Mouse (Mus musculus) cerebellum, adult 9-11 months (tissue): ENCODE results near the gene Col13a1.

ENCODE experiments used
- DNase-seq: peaks from one replicate; pipeline ENCODE4 v3.0.0; 2022

The Col13a1 gene

GRCm38 (mm10) chr10:61826753-61827435, 152.0 kb downstream of the Col13a1 start:
- DNase-seq, result no peak

DNA sequence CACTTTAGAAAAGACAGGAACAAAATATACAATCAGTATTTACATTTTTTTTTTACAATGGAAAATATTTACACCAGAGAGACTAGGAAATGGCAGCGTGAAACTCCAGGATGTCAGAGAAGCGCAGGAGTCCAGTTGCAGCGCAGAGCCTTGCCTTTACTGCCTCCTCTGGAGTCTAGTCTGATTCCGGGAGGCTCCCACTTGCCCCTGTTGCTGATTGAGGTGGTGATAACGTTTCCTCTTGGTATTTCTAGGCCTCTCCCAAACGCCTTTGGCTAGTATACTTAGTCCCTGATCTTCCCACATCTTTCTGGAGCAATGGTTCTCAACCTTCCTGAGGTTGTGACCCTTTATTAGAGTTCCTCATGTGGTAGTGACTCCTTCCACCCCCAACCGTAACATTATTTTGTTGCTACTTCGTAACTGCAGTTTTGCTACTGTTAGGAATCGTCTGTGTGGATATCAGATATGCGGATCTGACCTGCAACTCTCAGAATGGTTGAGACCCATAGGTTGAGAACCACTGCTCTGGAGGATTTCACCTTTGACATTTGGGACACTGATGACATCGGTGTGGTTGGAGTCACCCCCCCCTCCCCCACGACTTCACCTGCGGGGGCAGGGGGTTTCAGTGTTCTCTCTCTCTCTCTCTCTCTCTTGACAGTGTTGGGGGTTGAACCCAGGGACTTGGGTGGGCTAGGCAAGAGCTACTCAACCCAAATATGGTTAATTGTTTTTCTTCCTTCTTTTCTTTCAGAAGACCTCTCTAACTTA, 152.7 kb downstream of the Col13a1 start:
- DNase-seq, result no peak

- no peak for DNase-seq
Measured at GRCm38 (mm10) chr10:61825536-61825935, 153.4 kb downstream of the Col13a1 start.

DNA sequence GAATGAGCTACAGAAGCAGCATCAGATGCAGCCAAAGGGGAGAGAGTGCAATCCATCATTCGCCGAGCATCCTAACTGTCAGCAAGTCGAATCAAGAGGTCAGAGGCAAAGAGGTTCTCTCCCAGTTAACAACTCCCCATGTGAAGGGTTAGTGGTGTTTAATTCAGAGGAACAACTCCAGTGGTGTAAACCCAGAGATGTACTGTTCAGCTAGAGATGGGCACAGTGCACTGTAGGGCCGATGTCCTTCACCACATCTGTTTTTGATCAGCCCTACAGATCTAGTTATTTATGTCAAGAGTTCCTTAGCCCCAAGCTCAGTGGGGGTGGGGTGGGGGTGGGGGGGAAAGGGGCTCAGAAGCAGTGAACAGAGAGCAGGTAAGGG, 155.2 kb downstream of the Col13a1 start:
- no peak for DNase-seq

GRCm38 (mm10) chr10:61822968-61823730, 155.8 kb downstream of the Col13a1 start:
- no peak for DNase-seq

GRCm38 (mm10) chr10:61820050-61820449, 158.9 kb downstream of the Col13a1 start:
- no peak for DNase-seq

DNA sequence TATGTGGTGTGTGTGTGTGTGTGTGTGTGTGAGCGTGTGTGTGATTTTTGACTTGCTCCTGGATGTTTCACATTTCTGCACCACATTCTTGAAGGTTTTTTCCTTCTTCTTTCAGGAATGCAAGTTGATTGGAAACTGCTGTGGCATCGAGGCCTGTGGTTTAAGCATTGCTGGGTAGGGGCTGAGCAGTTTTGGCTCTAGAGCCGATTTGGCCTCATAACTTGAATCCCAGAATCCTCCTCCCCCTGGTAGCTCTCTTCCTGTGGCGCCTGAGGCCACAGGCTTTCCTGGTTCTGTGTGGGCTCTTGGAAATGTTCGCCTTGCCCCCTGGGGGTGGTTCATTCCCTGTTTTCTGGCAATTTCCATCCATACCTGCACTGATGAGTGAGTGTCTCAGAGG, 166.9 kb downstream of the Col13a1 start:
- no peak for DNase-seq

GRCm38 (mm10) chr10:61798133-61798576, 180.8 kb downstream of the Col13a1 start:
- DNase-seq, result no peak

- DNase-seq, result no peak
Measured at GRCm38 (mm10) chr10:61795458-61795857, 183.4 kb downstream of the Col13a1 start.

DNA sequence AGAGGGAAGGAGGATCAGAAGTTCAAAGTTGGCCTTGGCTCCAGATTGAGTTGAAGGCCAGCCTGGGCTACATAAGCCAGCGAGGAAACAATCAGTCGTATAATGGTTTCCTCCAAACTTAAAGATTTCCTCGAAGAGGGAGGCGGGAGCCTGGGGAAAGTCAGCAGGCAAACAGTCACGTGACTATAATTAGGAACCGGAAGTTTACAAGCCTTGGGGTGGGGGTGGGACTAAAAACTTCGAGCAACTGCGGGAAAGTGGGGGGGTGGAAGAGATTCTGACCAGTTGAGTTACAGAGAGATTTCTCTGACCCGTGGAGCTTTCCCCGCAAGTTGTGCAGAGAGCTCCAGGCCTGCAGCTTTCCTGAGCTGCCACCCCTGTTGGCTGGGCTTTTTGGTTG, 183.9 kb downstream of the Col13a1 start:
- DNase-seq, result no peak

GRCm38 (mm10) chr10:61793015-61793414, 185.9 kb downstream of the Col13a1 start:
- no peak for DNase-seq

DNA sequence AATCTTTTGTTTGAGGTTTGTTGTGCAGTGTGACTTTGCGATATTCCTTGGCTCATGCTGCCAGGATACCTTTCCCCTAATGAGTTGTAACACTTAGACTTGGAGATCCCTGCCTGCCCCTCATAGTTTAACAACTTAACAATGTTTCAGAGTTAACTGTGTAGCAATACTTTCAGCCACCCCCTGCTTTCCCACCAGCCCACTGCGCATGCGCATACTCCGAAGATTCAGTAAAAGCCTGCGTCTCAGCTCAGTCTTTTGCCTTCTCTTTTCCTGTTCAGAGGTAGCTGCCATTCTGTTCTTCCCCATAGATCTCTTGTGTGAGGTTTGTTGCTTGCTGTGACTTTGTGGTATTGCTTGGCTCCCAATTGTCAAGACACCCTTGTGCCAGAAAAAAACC, 190.4 kb downstream of the Col13a1 start:
- DNase-seq, result no peak
